Mouse (Mus musculus) left cerebral cortex, postnatal 14 days (tissue): ENCODE results near the gene Cryba4. TPM values are rescaled to one million over a fixed set of nuclear protein-coding genes. Genes with fewer than 3 reads are reported as not detected.

Source experiments
- DNase-seq, 2 experiments: peaks; one replicate each; pipeline ENCODE4 v3.0.0; 2021 to 2022; ENCODE audit warnings: low spot score in 2 of 2, mixed read lengths in 1 of 2
- intact Hi-C: fragments of 180-260 bp; cut with DNase I; formaldehyde crosslinking; loops from one replicate; pipeline ENCODE4 v1.15.1; 2025
- long read RNA-seq, 2 experiments: library from polyadenylated mRNA; stranded (forward); transcript quantifications; one replicate each; pipeline ENCODE4 v2.0.0; 2021
- total RNA-seq, 2 experiments: library from RNA; stranded (reverse); gene quantifications; 2 replicates each; pipeline ENCODE4 v1.2.3; 2021

Gene Cryba4
- total RNA-seq = 1 to 10 TPM; 1.2 to 1.5 TPM
- long read RNA-seq, experiment 1, partial matches to known transcripts = 0 of 1 reads
- long read RNA-seq, experiment 1, other reads (novel, unspliced or antisense) = 0 of 1 reads
- long read RNA-seq, experiment 2, partial matches to known transcripts = 0 of 4 reads
- long read RNA-seq, experiment 2, other reads (novel, unspliced or antisense) = 3 of 4 reads

GRCm38 (mm10) chr5:112252400-112252799 is at the start of gene Cryba4:
Cryba4 (minus strand) TSS chr5:112252518.
- no peak for DNase-seq
- intact Hi-C loops = no loop called here

GRCm38 (mm10) chr5:112301694-112302093 is 49.4 kb upstream of the Cryba4 start:
- DNase-seq = no peak
- intact Hi-C loops = no loop called here

- DNase-seq = no peak
- intact Hi-C loops = no loop called here
Measured at GRCm38 (mm10) chr5:112300721-112301308, 48.5 kb upstream of the Cryba4 start.

- no peak for DNase-seq
- intact Hi-C loops = no loop called here
Measured at GRCm38 (mm10) chr5:112300112-112300511, 47.8 kb upstream of the Cryba4 start.

- intact Hi-C loops = no loop called here
- no peak for DNase-seq
Measured at GRCm38 (mm10) chr5:112299399-112299798, 47.1 kb upstream of the Cryba4 start.

GRCm38 (mm10) chr5:112298226-112298988 is 46.1 kb upstream of the Cryba4 start:
- DNase-seq = no peak
- intact Hi-C loops = no loop called here

GRCm38 (mm10) chr5:112297257-112297656 is 44.9 kb upstream of the Cryba4 start:
- intact Hi-C loops = no loop called here
- DNase-seq = no peak

GRCm38 (mm10) chr5:112296404-112297181 is 44.3 kb upstream of the Cryba4 start:
- DNase-seq = no peak
- intact Hi-C loops = no loop called here

- no peak for DNase-seq
- intact Hi-C loops = no loop called here
Measured at GRCm38 (mm10) chr5:112295564-112295963, 43.2 kb upstream of the Cryba4 start.

GRCm38 (mm10) chr5:112295162-112295561 is 42.8 kb upstream of the Cryba4 start:
- intact Hi-C loops = no loop called here
- no peak for DNase-seq

- intact Hi-C loops = no loop called here
- no peak for DNase-seq
Measured at GRCm38 (mm10) chr5:112294696-112295095, 42.4 kb upstream of the Cryba4 start.

- intact Hi-C loops = no loop called here
- no peak for DNase-seq
Measured at GRCm38 (mm10) chr5:112293800-112294199, 41.5 kb upstream of the Cryba4 start.

GRCm38 (mm10) chr5:112292343-112292980 is 40.1 kb upstream of the Cryba4 start:
- DNase-seq = no peak
- intact Hi-C loops = no loop called here

GRCm38 (mm10) chr5:112291866-112292265 is 39.5 kb upstream of the Cryba4 start:
- no peak for DNase-seq
- intact Hi-C loops = no loop called here

GRCm38 (mm10) chr5:112290536-112290880 is 38.2 kb upstream of the Cryba4 start:
- DNase-seq = no peak
- intact Hi-C loops = no loop called here

GRCm38 (mm10) chr5:112289819-112290535 is 37.7 kb upstream of the Cryba4 start:
- no peak for DNase-seq
- intact Hi-C loops = no loop called here

GRCm38 (mm10) chr5:112289236-112289635 is 36.9 kb upstream of the Cryba4 start:
- intact Hi-C loops = no loop called here
- no peak for DNase-seq

- intact Hi-C loops = no loop called here
- no peak for DNase-seq
Measured at GRCm38 (mm10) chr5:112288193-112289141, 36.1 kb upstream of the Cryba4 start.
